Mouse (Mus musculus): Measurements from ENCODE around the gene Slc9a2.
"Not testable (repeated sequence)": the region's sequence is repeated elsewhere in the genome, so short reads cannot be mapped to it uniquely, and the experiment has no call there.

Gene Slc9a2

DNA sequence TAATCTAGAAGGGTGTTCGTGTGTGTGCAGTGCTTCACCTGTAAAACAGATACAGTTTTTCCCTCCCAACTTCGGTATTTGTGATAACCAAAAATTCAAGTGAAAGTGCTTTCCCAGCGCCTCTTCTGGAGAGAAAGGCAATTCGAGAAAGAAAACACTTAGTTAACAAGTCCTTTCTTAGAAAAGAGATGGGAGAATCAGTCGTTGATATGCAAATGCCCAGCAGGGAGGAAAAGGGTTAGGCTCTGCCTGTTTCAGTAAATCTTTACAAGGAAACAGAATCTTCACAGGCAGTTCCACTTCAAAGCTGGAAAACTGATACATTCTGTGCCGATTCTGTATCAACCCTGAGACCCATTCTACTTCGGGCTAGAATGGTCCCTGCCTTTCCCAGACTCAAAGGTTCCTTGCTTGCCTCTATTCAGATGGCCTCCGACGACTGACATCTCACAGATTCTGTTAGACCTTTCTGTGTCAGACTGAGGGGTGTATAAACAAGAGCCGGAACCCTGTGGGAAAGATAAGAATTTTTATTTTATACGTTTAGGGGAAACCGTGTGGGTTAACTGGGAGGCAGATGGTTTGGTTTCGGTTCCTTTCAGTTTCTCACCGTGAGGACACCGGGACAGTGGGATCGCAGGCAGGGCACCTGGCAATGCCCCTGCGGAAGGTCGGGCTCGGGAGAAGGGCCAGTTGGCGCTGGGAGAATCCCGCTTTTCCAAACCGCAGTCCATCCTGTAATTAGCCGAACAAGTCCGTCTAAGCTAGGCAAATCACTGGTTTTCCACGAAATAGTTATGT is at the start of gene Slc9a2:
Gene Slc9a2 (plus strand): TSS at position 508 of the 801 bp plus-strand sequence.
- DNase-seq, result no peak

GRCm38 (mm10) chr1:40632407-40633062 is 47.8 kb upstream of the Slc9a2 start:
- no peak for DNase-seq

- no peak for DNase-seq
Measured at GRCm38 (mm10) chr1:40634608-40635007, 45.8 kb upstream of the Slc9a2 start.

- no peak for DNase-seq
Measured at GRCm38 (mm10) chr1:40648234-40648633, 32.1 kb upstream of the Slc9a2 start.

DNA sequence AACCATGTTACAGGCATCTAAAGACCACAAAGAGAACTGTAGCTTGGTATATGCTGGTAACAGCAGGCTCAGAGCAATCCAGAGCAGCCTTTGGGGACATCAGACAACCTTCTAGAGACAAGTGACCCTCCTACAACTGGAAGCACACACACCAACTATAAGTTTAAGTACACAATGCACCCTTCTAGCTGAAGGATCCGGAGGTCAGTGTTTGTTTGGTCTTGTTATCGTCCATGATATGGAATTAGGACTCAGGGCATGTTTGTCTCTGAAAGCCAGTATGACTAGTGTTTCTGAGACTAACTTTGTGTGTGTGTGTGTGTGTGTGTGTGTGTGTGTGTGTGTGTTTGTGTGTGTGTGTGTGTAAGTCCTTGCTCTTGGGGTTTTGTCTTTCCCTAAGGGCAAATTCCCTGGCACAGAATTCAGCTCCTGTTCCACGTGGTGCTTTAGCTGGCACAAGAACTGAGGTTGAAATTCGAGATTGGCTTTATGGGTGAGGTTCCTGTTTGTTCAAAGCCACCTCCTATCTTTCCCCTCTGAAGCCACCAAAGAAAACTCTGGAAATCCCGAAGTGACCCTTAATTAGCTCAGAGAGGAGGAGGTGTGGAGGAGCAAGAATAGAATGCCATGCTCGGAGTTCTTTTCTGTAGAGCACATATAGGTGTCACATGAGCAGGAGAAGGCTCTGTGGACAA is 29.4 kb upstream of the Slc9a2 start:
- no peak for DNase-seq

DNA sequence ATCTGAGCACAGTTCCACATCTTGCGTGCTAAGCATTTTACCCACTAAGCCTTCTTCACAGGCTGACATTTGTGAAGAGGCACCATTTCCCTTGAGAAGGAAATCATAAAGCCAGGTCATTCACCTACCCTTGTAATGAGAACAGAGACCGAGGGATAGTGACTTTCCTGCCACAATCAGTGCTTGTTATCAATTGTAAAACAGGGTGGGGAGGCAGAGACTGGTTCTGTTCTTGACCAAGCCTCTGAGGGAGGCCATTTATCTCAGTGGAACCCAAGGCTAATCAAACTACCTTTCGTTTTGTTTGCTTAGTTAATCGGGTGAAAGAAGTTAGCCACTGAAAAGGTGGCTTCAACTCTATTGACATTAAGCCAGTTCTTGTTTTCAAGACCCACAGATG is 23.3 kb upstream of the Slc9a2 start:
- no peak for DNase-seq

DNA sequence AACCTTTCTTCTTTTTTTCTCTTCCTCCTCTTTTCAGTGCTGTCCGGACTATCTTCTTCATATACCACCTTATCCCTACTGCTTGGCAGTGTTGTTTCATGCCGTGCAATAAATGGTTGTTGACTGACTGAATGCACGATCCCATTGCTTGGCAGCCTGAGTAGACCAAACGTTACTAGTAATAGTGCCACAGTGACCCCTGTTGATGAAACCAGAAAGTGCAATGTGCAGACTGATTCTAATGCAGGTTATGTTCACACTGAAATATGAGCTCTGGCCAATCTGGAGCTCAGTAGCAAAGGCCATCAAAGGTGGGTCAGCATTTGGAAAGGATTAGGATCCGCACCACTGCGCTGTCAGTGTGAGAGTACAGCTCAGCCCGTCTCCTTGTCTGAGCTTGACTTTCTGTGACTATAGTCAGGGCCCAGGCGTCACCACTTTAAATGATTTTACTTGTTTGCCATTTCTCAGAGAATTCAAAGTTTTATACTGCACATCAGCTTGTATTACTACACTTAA is 22.3 kb upstream of the Slc9a2 start:
- peak in 1 of 2 experiments; percentile 34 for DNase-seq

GRCm38 (mm10) chr1:40659017-40659416 is 21.4 kb upstream of the Slc9a2 start:
- DNase-seq, result no peak

DNA sequence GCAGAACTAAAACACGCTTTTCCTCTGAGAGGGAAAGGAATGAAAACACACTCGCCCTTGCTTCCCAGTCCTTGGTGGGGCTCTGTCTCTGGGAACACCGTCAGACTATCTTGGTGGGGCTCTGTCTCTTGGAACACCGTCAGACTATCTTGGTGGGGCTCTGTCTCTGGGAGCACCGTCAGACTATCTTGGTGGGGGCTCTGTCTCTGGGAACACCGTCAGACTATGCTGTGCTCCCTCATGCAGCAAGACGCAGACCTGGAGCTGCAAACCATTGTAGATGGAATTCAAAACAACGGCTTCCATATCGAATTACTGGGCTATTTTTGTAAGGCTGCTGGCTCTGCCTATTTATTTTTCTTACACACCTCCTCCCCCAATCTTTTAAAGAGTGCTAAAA is 20.9 kb upstream of the Slc9a2 start:
- DNase-seq, result no peak

GRCm38 (mm10) chr1:40660838-40661237 is 19.5 kb upstream of the Slc9a2 start:
- no peak for DNase-seq

GRCm38 (mm10) chr1:40665401-40666370 is 14.7 kb upstream of the Slc9a2 start:
- DNase-seq, result no peak

DNA sequence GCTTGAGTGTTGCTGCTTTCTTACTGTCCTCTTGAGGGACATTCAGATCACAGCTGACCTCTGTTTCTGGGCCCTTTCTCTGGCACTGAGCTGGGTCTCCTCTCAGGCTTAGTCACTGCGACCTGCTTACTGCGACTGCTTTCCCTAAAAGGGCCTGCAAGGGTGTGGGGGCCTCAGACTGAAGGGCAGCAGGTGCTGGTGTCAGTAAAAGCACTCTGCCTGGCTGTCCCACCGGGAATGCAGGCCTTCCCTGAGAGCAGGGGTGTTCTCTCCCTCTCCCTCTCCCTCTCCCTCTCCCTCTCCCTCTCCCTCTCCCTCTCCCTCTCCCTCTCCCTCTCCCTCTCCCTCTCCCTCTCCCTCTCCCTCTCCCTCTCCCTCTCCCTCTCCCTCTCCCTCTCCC is 12.9 kb upstream of the Slc9a2 start:
- DNase-seq, result not testable (repeated sequence)

DNA sequence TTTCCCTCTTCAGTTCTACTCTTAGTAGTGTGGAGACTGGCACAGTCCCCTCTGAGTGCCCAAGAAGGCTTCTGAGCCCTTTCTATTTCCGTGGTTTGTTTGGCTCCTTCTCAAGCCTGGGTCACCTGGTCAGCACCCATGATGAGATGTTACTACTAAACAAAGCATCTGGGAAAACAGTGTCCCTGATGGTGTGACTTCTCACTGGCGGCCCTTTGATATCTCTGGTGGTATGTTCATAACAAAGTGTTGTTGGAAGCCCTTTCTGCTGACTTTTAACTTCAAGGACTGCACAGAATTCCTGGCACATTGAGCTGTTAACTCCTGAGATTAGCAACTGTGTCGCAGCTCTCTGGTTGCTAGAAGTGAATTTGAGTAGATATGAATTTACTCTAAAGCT is 10.3 kb upstream of the Slc9a2 start:
- DNase-seq, result no peak

DNA sequence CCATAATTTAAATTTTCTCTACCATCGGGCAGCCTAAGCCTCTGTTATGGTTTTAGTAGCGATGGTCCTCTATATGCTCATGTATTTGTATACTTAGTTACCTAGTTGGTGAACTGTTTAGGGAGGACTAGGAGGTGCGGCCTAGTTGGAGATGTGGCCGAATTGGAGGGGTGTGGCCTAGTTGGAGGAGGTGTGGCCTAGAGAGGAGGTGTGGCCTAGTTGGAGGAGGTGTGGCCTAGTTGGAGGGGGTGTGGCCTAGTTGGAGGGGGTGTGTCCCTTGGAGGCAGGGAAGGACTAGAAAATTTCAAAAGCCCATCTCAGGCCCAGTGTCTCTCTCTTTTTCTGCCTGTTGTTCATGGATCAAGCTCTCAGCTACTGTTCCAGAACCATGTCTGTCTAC is 8.9 kb upstream of the Slc9a2 start:
- no peak for DNase-seq

- DNase-seq, result no peak
Measured at GRCm38 (mm10) chr1:40677306-40677705, 3.1 kb upstream of the Slc9a2 start.

- DNase-seq, result peak in 1 of 2 experiments; percentile 16
Measured at GRCm38 (mm10) chr1:40680868-40681698, 709 bp downstream of the Slc9a2 start.

DNA sequence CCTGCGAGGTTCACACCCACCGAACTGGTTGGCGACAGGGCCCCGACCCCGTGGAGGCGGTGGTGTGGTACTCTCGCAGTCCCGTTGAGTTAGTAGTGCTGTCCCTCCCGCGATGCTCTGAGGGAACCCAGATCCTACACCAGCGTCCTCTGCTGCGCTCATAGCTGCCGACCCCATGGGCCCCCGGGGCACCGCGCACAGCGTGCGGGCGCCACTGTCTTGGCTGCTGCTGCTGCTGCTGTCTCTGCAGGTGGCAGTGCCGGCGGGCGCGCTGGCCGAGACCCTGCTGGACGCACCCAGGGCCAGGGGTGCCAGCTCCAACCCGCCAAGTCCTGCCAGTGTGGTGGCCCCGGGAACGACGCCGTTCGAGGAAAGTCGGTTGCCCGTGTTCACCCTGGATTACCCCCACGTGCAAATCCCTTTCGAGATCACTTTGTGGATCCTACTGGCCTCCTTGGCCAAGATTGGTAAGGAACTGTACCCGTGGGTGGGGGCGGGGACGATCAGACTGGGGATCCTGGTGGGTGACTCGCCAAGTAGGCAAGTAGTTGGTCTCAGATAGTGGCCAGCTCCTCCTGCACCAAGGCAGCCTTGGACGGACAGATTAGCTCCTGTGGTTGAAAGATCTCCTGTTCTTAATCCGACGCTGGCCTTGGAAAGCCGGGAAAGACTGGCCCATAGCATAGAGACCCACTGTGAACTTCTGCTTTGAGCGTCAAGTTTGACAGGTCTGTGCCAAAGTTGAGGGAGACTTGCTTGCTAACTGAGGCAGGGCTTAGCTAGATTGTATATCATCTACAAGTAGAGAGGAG is 1.5 kb downstream of the Slc9a2 start:
- DNase-seq, result peak in 1 of 2 experiments; percentile 3

GRCm38 (mm10) chr1:40694296-40694695 is 13.9 kb downstream of the Slc9a2 start:
- no peak for DNase-seq

GRCm38 (mm10) chr1:40696436-40696835 is 16.1 kb downstream of the Slc9a2 start:
- no peak for DNase-seq

GRCm38 (mm10) chr1:40705099-40705498 is 24.7 kb downstream of the Slc9a2 start:
- DNase-seq, result no peak
